Mouse (Mus musculus) left cerebral cortex, postnatal 14 days (tissue): Measurements from ENCODE around the gene Shbg. TPM values are rescaled to one million over a fixed set of nuclear protein-coding genes. Genes with fewer than 3 reads are reported as not detected.
A peak's percentile ranks its signal among the peaks of the same experiment; 100 is the strongest.

Source experiments
- DNase-seq, 2 experiments: peaks; one replicate each; pipeline ENCODE4 v3.0.0; 2021 to 2022; ENCODE audit warnings: low spot score in 2 of 2, mixed read lengths in 1 of 2
- intact Hi-C: fragments of 180-260 bp; cut with DNase I; formaldehyde crosslinking; loops from one replicate; pipeline ENCODE4 v1.15.1; 2025
- long read RNA-seq, 2 experiments: library from polyadenylated mRNA; stranded (forward); transcript quantifications; one replicate each; pipeline ENCODE4 v2.0.0; 2021
- total RNA-seq, 2 experiments: library from RNA; stranded (reverse); gene quantifications; 2 replicates each; pipeline ENCODE4 v1.2.3; 2021

Gene Shbg
- total RNA-seq: not detected
- long read RNA-seq, experiment 1: 0 reads
- long read RNA-seq, experiment 2: 0 reads

GRCm38 (mm10) chr11:69617805-69618204, at the start of gene Shbg:
Gene Shbg (minus strand): TSS chr11:69617905.
- DNase-seq: no peak
- intact Hi-C loops: no loop called here

- DNase-seq: no peak
- intact Hi-C loops: no loop called here
Measured at GRCm38 (mm10) chr11:69666665-69667005, 48.9 kb upstream of the Shbg start.

- peak; percentile 78 to 94 for DNase-seq
- intact Hi-C loops: no loop called here
Measured at GRCm38 (mm10) chr11:69665961-69666664, 48.4 kb upstream of the Shbg start, which contains the start of gene Cd68. Gene Cd68 (minus strand): TSS chr11:69666153.

- intact Hi-C loops: no loop called here
- no peak for DNase-seq
Measured at GRCm38 (mm10) chr11:69665457-69665960, 47.8 kb upstream of the Shbg start.

GRCm38 (mm10) chr11:69664841-69665240, 47.1 kb upstream of the Shbg start:
- no peak for DNase-seq
- intact Hi-C loops: no loop called here

- intact Hi-C loops: no loop called here
- no peak for DNase-seq
Measured at GRCm38 (mm10) chr11:69663795-69664194, 46.1 kb upstream of the Shbg start.

GRCm38 (mm10) chr11:69662967-69663671, 45.4 kb upstream of the Shbg start:
- intact Hi-C loops: no loop called here
- no peak for DNase-seq

- intact Hi-C loops: no loop called here
- peak; percentile 94 to 97 for DNase-seq
Measured at GRCm38 (mm10) chr11:69662213-69662966, 44.7 kb upstream of the Shbg start, which contains the start of gene Mpdu1. Gene Mpdu1 (minus strand): TSS chr11:69662642.

GRCm38 (mm10) chr11:69661221-69661881, 43.6 kb upstream of the Shbg start:
- intact Hi-C loops: no loop called here
- DNase-seq: no peak

GRCm38 (mm10) chr11:69657462-69657881, 39.8 kb upstream of the Shbg start:
- intact Hi-C loops: loop anchor here (5.0 kb wide), 1 partner anchor 100 kb away; the partner anchor contains the start of gene Polr2a
- DNase-seq: no peak

- intact Hi-C loops: loop anchor here (5.0 kb wide), 1 partner anchor 100 kb away; the partner anchor contains the start of gene Polr2a
- DNase-seq: peak; percentile 60 to 69
Measured at GRCm38 (mm10) chr11:69656617-69657461, 39.1 kb upstream of the Shbg start.

- no peak for DNase-seq
- intact Hi-C loops: loop anchor here (5.0 kb wide), 1 partner anchor 101 kb away; the partner anchor contains the start of gene Polr2a
Measured at GRCm38 (mm10) chr11:69656065-69656455, 38.4 kb upstream of the Shbg start.

GRCm38 (mm10) chr11:69655264-69656064, 37.8 kb upstream of the Shbg start, which contains the start of gene Sox15:
Gene Sox15 (plus strand): TSS chr11:69655314.
- intact Hi-C loops: loop anchor here (5.0 kb wide), 1 partner anchor 102 kb away; the partner anchor contains the start of gene Polr2a
- DNase-seq: peak; percentile 79 to 80

GRCm38 (mm10) chr11:69654760-69655159, 37.1 kb upstream of the Shbg start:
- no peak for DNase-seq
- intact Hi-C loops: loop anchor here (5.0 kb wide), 1 partner anchor 103 kb away; the partner anchor contains the start of gene Polr2a

GRCm38 (mm10) chr11:69653399-69653798, 35.7 kb upstream of the Shbg start:
- DNase-seq: no peak
- intact Hi-C loops: no loop called here

GRCm38 (mm10) chr11:69645860-69646259, 28.2 kb upstream of the Shbg start:
- DNase-seq: no peak
- intact Hi-C loops: no loop called here

GRCm38 (mm10) chr11:69635471-69635870, 17.8 kb upstream of the Shbg start:
- intact Hi-C loops: no loop called here
- no peak for DNase-seq
